ENCODE assay signal across 15 mouse cellular contexts in the genomic region with DNA sequence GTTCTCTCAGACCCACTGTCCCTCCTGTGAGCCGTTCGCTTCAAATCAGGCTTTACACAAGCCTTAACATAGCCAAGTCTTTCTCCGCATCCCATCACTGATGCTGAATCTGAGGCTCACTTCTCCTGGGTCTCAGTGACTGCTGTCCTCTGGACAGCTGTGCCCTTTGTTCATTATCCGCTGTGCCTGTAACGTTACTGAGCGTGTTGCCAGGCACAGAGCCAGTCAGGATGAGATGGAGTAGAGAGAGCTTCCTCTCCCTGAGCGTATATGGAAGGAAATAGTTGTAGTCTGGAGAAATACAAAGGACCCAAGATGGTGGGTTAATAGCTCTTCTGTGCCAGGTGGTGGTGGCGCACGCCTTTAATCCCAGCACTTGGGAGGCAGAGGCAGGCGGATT. TPM values are rescaled to one million over a fixed set of nuclear protein-coding genes. Genes with fewer than 3 reads are reported as not detected.
DNase-seq lines count a peak whose midpoint lies in the region; ATAC-seq and TF ChIP-seq lines count a peak whose summit lies in the region.
"Had no signal": no experiment of that assay in that cellular context is flagged by ENCODE, and none has a peak within 500 bp of the region (broad histone marks: within the 10 kb centered on the region; RNA-seq: fewer than 3 reads in every experiment).

No protein-coding gene starts in this region.

- ATAC-seq in kidney, embryonic 14.5 days (ENCODE audit: low FRiP score, low TSS enrichment) = no peak
- ATAC-seq in heart, embryonic 13.5 days (ENCODE audit: extremely low read depth, insufficient number of reproducible peaks, low FRiP score, low TSS enrichment) = no peak
- ATAC-seq: forebrain, postnatal 0 days; intestine, embryonic 16.5 days had no signal

- 64% methylated on average over 10 of the region's 10 CpGs for WGBS in kidney, adult 2 months
- WGBS in kidney, embryonic 14.5 days = 87% methylated on average over 10 of the region's 10 CpGs
- WGBS in heart, embryonic 13.5 days = 79% methylated on average over 10 of the region's 10 CpGs

- intact Hi-C loops in heart, postnatal 10 days (cut with DNase I) = no loop called here

- no peak overlapping the region for H3K4me3 ChIP-seq in kidney, adult 2 months (ENCODE audit: insufficient read depth, low read depth, low read length)
- H3K4me3 ChIP-seq in kidney, embryonic 14.5 days (ENCODE audit: low read length) = no peak overlapping the region
- no peak overlapping the region for H3K4me3 ChIP-seq in heart, embryonic 13.5 days
- H3K4me3 ChIP-seq: embryonic facial prominence, embryonic 13.5 days; liver, embryonic 13.5 days; midbrain, embryonic 12.5 days; neural tube, embryonic 12.5 days had no signal

- peaks cover 21% of the 10 kb centered on the region for H3K4me1 ChIP-seq in kidney, adult 2 months (ENCODE audit: control insufficient read depth, insufficient read depth, low read length)
- H3K4me1 ChIP-seq in kidney, embryonic 14.5 days (ENCODE audit: control insufficient read depth, insufficient read depth, low read length) = peaks cover 13% of the 10 kb centered on the region; the same call in 1 of the 2 replicates
- H3K4me1 ChIP-seq in heart, embryonic 13.5 days = peaks cover 37% of the 10 kb centered on the region

- TF ChIP-seq POLR2A in kidney, adult 2 months (IDR thresholded peaks at IDR 0.05; ENCODE audit: low read depth, low read length) = no peak

- no peaks in the 10 kb centered on the region for H3K36me3 ChIP-seq in kidney, adult 2 months (ENCODE audit: control insufficient read depth, insufficient read depth, low read length)
- peaks cover 6% of the 10 kb centered on the region; the same call in 1 of the 2 replicates for H3K36me3 ChIP-seq in kidney, embryonic 14.5 days (ENCODE audit: control insufficient read depth, insufficient read depth, low read length)
- peaks cover 32% of the 10 kb centered on the region for H3K36me3 ChIP-seq in heart, embryonic 13.5 days

- peak; percentile 66 for DNase-seq in kidney, adult 2 months
- DNase-seq in heart, postnatal 10 days = peak; percentile 39 to 40
- peak; percentile 60 for DNase-seq in lung, postnatal 10 days
- no peak for DNase-seq in embryo, embryonic 10 days (ENCODE audit: low spot score)
- no peak for DNase-seq in gastrocnemius, adult 8-10 months (ENCODE audit: low spot score in 2 of 2)
- DNase-seq: adrenal gland, postnatal 14 days; forebrain, postnatal 0 days; liver, embryonic 13.5 days; thymus, adult 2 months had no signal

- no peak overlapping the region for H3K9ac ChIP-seq in kidney, embryonic 14.5 days (ENCODE audit: low read depth, low read length)
- H3K9ac ChIP-seq in heart, embryonic 13.5 days = no peak overlapping the region
- H3K9ac ChIP-seq: embryonic facial prominence, embryonic 13.5 days; forebrain, postnatal 0 days; liver, embryonic 13.5 days; midbrain, embryonic 12.5 days; neural tube, embryonic 12.5 days had no signal

- no peaks in the 10 kb centered on the region for H3K27me3 ChIP-seq in kidney, adult 2 months (replicated peaks; ENCODE audit: control insufficient read depth, insufficient read depth, low read length)
- H3K27me3 ChIP-seq in kidney, embryonic 14.5 days (ENCODE audit: control insufficient read depth, insufficient read depth, low read length) = no peaks in the 10 kb centered on the region
- H3K27me3 ChIP-seq in heart, embryonic 13.5 days (replicated peaks) = no peaks in the 10 kb centered on the region
- H3K27me3 ChIP-seq: embryonic facial prominence, embryonic 13.5 days; liver, embryonic 13.5 days; midbrain, embryonic 12.5 days; neural tube, embryonic 12.5 days had no signal

- H3K9me3 ChIP-seq in kidney, embryonic 14.5 days (ENCODE audit: control insufficient read depth, low read length) = no peaks in the 10 kb centered on the region
- H3K9me3 ChIP-seq in heart, embryonic 13.5 days = peaks cover 3% of the 10 kb centered on the region; the same call in 1 of the 2 replicates
- H3K9me3 ChIP-seq: embryonic facial prominence, embryonic 13.5 days; midbrain, embryonic 12.5 days; neural tube, embryonic 12.5 days had no signal

- H3K4me2 ChIP-seq in kidney, embryonic 14.5 days (replicated peaks; ENCODE audit: low read depth, low read length) = no peak overlapping the region
- H3K4me2 ChIP-seq in heart, embryonic 13.5 days = no peak overlapping the region
- H3K4me2 ChIP-seq: embryonic facial prominence, embryonic 13.5 days; liver, embryonic 13.5 days; midbrain, embryonic 12.5 days; neural tube, embryonic 12.5 days had no signal

- no peak overlapping the region for H3K27ac ChIP-seq in kidney, adult 2 months (ENCODE audit: insufficient read depth, low read depth, low read length)
- H3K27ac ChIP-seq in kidney, embryonic 14.5 days (ENCODE audit: low read depth, low read length) = no peak overlapping the region
- peak overlapping the region; percentile 63 for H3K27ac ChIP-seq in heart, embryonic 13.5 days (replicated peaks)
- H3K27ac ChIP-seq: embryonic facial prominence, embryonic 13.5 days; liver, embryonic 13.5 days; midbrain, embryonic 12.5 days; neural tube, embryonic 12.5 days had no signal

- no peak for TF ChIP-seq CTCF in kidney, adult 2 months (conservative IDR thresholded peaks at IDR 0.05; ENCODE audit: insufficient read depth, insufficient read length, low read depth, low read length)

RNA-seq across cellular contexts. Expression of a gene that starts 3.2 kb away (rescaled TPM):
- polyA plus RNA-seq in kidney, adult 2 months (2012; rRNA removed) = 175 and 199 TPM in 2 replicates
- 81.1 and 81.3 TPM in 2 replicates for polyA plus RNA-seq in kidney, embryonic 14.5 days (2014; fragmentation: Nextera tagmentation; extraction: Ambion mirVana)
- polyA plus RNA-seq in heart, embryonic 13.5 days (2015; fragmentation: Nextera tagmentation; extraction: Ambion mirVana) = 73.0 and 81.6 TPM in 2 replicates
- total RNA-seq in heart, postnatal 10 days (2021) = 10 to 100 TPM; 66.3 to 67.5 TPM
- 10 to 100 TPM; 39.8 to 44.0 (median 42.0) TPM for total RNA-seq in gastrocnemius, adult 8-10 months (2022)

RNA-seq across cellular contexts. Expression of a gene that starts 14.1 kb away (rescaled TPM):
- 12.9 and 13.4 TPM in 2 replicates for polyA plus RNA-seq in kidney, adult 2 months (2012; rRNA removed)
- 29.0 and 31.3 TPM in 2 replicates for polyA plus RNA-seq in kidney, embryonic 14.5 days (2014; fragmentation: Nextera tagmentation; extraction: Ambion mirVana)
- polyA plus RNA-seq in heart, embryonic 13.5 days (2015; fragmentation: Nextera tagmentation; extraction: Ambion mirVana) = 23.6 and 28.7 TPM in 2 replicates
- total RNA-seq in heart, postnatal 10 days (2021) = 1 to 10 TPM; 5.2 to 5.7 TPM
- total RNA-seq in gastrocnemius, adult 8-10 months (2022) = 1 to 10 TPM in 1 of 4 experiments, under 1 TPM in 2, not detected in 1; 0.40 to 1.3 (median 0.72) TPM

RNA-seq across cellular contexts. Expression of a gene that starts 23.0 kb away (rescaled TPM):
- polyA plus RNA-seq in kidney, adult 2 months (2012; rRNA removed) = 90.8 and 100 TPM in 2 replicates
- 133 and 140 TPM in 2 replicates for polyA plus RNA-seq in kidney, embryonic 14.5 days (2014; fragmentation: Nextera tagmentation; extraction: Ambion mirVana)
- 65.5 and 75.4 TPM in 2 replicates for polyA plus RNA-seq in heart, embryonic 13.5 days (2015; fragmentation: Nextera tagmentation; extraction: Ambion mirVana)
- 10 to 100 TPM; 42.6 to 47.8 TPM for total RNA-seq in heart, postnatal 10 days (2021)
- 10 to 100 TPM; 27.0 to 33.7 (median 30.8) TPM for total RNA-seq in gastrocnemius, adult 8-10 months (2022)

RNA-seq across cellular contexts. Expression of a gene that starts 28.9 kb away (rescaled TPM):
- polyA plus RNA-seq in kidney, adult 2 months (2012; rRNA removed) = 161 and 226 TPM in 2 replicates
- polyA plus RNA-seq in kidney, embryonic 14.5 days (2014; fragmentation: Nextera tagmentation; extraction: Ambion mirVana) = 57.6 and 69.2 TPM in 2 replicates
- 46.0 and 47.9 TPM in 2 replicates for polyA plus RNA-seq in heart, embryonic 13.5 days (2015; fragmentation: Nextera tagmentation; extraction: Ambion mirVana)
- total RNA-seq in heart, postnatal 10 days (2021) = 10 to 100 TPM; 43.2 to 44.5 TPM
- total RNA-seq in gastrocnemius, adult 8-10 months (2022) = 10 to 100 TPM; 14.8 to 28.3 (median 23.6) TPM

RNA-seq across cellular contexts. Expression of a gene that starts 37.6 kb away (rescaled TPM):
- 31.8 and 33.5 TPM in 2 replicates for polyA plus RNA-seq in kidney, adult 2 months (2012; rRNA removed)
- polyA plus RNA-seq in kidney, embryonic 14.5 days (2014; fragmentation: Nextera tagmentation; extraction: Ambion mirVana) = 49.0 and 62.1 TPM in 2 replicates
- 39.2 and 42.0 TPM in 2 replicates for polyA plus RNA-seq in heart, embryonic 13.5 days (2015; fragmentation: Nextera tagmentation; extraction: Ambion mirVana)
- 10 to 100 TPM; 20.7 to 21.3 TPM for total RNA-seq in heart, postnatal 10 days (2021)
- 10 to 100 TPM; 26.9 to 31.9 (median 28.9) TPM for total RNA-seq in gastrocnemius, adult 8-10 months (2022)

Comparison
In these comparisons a context has a peak if more than half of its experiments do, and no peak if none do; other contexts are left out.
1. DNase-seq: peak in kidney, adult 2 months (single experiment), heart, postnatal 10 days (2 of 2) and lung, postnatal 10 days (single experiment); none in embryo, embryonic 10 days (single experiment) and gastrocnemius, adult 8-10 months (0 of 2).